Mouse (Mus musculus) CD4-positive naive resting alpha-beta T cell, adult 57 days (primary cell): Measurements from ENCODE around the gene 1700001J03Rik. TPM values are rescaled to one million over a fixed set of nuclear protein-coding genes. Genes with fewer than 3 reads are reported as not detected.

ENCODE experiments used
- total RNA-seq: library from RNA; stranded (reverse); gene quantifications from one replicate; pipeline ENCODE4 v1.2.4, GENCODE M21; 2023

Gene 1700001J03Rik
- total RNA-seq, result 2.6 TPM

DNA sequence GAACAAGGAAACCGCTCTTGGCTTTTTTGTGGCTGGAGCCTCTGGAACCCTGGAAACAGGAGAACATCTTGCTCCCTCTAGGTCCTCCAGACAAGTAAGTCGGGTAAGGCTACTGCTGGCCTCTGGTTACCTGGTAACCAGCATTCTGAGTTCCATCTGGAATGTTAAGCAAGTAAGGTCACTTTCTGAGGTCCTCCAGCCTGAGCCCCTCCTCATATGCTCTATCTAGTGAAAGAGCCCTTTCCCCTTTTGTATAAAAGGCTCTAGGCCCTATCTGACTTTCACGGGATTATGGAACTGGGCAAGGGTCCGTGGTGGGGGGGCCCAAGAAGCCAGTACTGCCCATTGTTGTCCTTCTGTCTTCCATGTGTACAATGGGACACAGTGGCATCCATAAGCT lies at the start of gene 1700001J03Rik:
1700001J03Rik (minus strand) TSS at position 101 of the 400 bp plus-strand sequence.

GRCm38 (mm10) chr5:146230864-146231654 lies 46.0 kb upstream of the 1700001J03Rik start, which contains the start of gene Cdk8:
Gene Cdk8 (plus strand): TSS chr5:146231230.

DNA sequence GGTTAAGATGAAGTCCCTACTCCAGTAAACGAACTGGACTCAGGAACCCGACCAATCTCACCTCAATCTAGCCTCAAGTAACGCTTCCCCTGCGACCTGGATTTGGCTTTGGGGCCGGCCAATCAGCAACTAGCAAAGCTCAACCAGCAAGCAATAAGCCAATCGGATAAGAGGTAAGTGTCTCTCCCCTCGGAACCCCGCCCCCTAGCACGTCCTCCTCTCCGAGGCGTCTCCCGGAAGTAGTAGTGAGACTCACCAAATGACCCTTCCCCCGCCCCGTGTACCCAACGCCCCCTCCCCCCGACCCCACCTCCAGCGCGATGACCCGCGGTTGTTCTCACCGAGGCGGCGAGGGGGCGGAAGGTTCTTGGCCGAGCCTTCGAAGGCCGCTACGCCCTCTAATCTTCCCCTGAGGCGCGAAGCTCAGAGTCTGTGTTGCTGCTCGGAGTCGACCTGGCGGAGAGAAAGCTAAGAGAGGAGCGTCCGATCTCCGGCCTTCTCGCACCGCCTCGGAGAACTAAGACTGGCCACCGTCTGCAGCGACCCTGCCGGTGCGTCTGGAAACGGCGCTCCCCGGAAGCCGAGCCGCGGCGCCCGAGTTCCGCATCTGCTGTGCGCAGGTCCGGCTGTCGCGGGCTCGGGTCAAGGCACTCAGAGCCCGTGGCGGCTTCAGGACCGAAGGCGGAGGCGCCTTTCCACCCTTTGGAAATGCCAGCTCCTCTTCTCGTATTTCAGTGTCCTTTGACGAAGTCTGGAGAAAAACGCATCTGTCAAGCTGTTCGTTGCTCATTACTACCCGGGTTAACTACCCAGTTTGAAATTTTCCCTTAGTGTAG lies 36.0 kb upstream of the 1700001J03Rik start, which contains the start of gene Rnf6:
Rnf6 (minus strand) TSS at position 677 of the 836 bp plus-strand sequence.

GRCm38 (mm10) chr5:146170621-146171020 lies 14.5 kb downstream of the 1700001J03Rik start, which contains the start of gene Gm6309:
Gene Gm6309 (minus strand): TSS chr5:146170721.

DNA sequence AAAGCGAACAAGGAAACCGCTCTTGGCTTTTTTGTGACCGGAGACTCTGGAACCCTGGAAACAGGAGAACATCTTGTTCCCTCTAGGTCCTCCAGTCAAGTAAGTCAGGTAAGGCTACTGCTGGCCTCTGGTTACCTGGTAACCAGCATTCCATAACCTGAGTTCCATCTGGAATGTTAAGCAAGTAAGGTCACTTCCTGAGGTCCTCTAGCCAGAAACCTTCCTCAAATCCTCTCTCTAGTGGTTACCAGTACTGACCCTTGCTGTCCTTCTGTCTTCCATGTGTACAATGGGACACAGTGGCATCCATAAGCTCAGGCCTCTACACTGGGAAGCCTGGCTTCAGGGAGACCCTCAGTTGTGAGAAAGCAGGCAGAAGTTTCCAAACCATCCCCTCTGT lies 24.7 kb downstream of the 1700001J03Rik start, which contains the start of gene Gm5565:
Gm5565 (minus strand) TSS at position 101 of the 400 bp plus-strand sequence.

Other genes starting within 250 kb of the 1700001J03Rik start
- gene Cyp3a25, start 175.7 kb downstream of the 1700001J03Rik start, total RNA-seq, result not detected
- not detected for gene Cyp3a59, start 106.0 kb downstream of the 1700001J03Rik start, total RNA-seq
- not detected for gene Gm5565, start 24.8 kb downstream of the 1700001J03Rik start, total RNA-seq
- gene Gm6309, start 14.6 kb downstream of the 1700001J03Rik start, total RNA-seq, result not detected
- 48.2 TPM for gene Rnf6, start 36.3 kb upstream of the 1700001J03Rik start, total RNA-seq
- 63.6 TPM for gene Cdk8, start 45.9 kb upstream of the 1700001J03Rik start, total RNA-seq
- gene Wasf3, start 199.7 kb upstream of the 1700001J03Rik start, total RNA-seq, result not detected